Mouse (Mus musculus): ENCODE measurements around the gene Sfxn5. TPM values are rescaled to one million over a fixed set of nuclear protein-coding genes. Genes with fewer than 3 reads are reported as not detected.

Sfxn5 gene
- 4.8 and 9.5 TPM in 2 replicates for total RNA-seq (2014; rRNA removed; ENCODE audit: low replicate concordance)
- polyA plus RNA-seq (2015; fragmentation: Nextera tagmentation; extraction: Ambion mirVana), result 2.2 and 2.7 TPM in 2 replicates

GRCm38 (mm10) chr6:85333000-85333669 lies at the start of gene Sfxn5:
Gene Sfxn5 (minus strand): TSS chr6:85333422.
- under 1% methylated on average over 46 of the region's 49 CpGs for WGBS
- Histone ChIP-seq H3K27me3 (ENCODE audit: control insufficient read depth, insufficient read depth, low read length) (0 out of 2 replicates have a peak, but pooled peaks cover 5% of the 10 kb centered on the region), H3K36me3 (replicated peaks; ENCODE audit: control insufficient read depth, insufficient read depth, low read length) (peaks cover 29% of the 10 kb centered on the region), H3K4me2 (ENCODE audit: low read depth, low read length) (peak within 1 kb of the TSS; percentile 87), H3K9me3 (replicated peaks; ENCODE audit: control insufficient read depth, low read length) (no peaks in the 10 kb centered on the region), H3K9ac (replicated peaks; ENCODE audit: low read depth, low read length) (peak within 1 kb of the TSS; percentile 67), H3K27ac (ENCODE audit: low read depth) (peak within 1 kb of the TSS; percentile 90), H3K4me3 (ENCODE audit: low read depth, low read length) (peak within 1 kb of the TSS; percentile 69), H3K4me1 (ENCODE audit: control insufficient read depth, insufficient read depth) (peaks cover 13% of the 10 kb centered on the region; the same call in 1 of the 2 replicates)
- ATAC-seq (ENCODE audit: insufficient read depth, low read depth), result peak; percentile 97
- peak; percentile 93 for DNase-seq (ENCODE audit: low spot score)
- no peak for TF ChIP-seq EP300 (IDR thresholded peaks at IDR 0.05; ENCODE audit: low read depth)
- no peak for TF ChIP-seq CTCF (IDR thresholded peaks at IDR 0.05; ENCODE audit: low read depth)

GRCm38 (mm10) chr6:85382791-85383190 lies 49.6 kb upstream of the Sfxn5 start:
- Histone ChIP-seq H3K9ac (replicated peaks; ENCODE audit: low read depth, low read length) (no peak overlapping the region), H3K4me3 (ENCODE audit: low read depth, low read length) (no peak overlapping the region), H3K27me3 (ENCODE audit: control insufficient read depth, insufficient read depth, low read length) (no peaks in the 10 kb centered on the region), H3K9me3 (replicated peaks; ENCODE audit: control insufficient read depth, low read length) (no peaks in the 10 kb centered on the region), H3K4me1 (ENCODE audit: control insufficient read depth, insufficient read depth) (no peaks in the 10 kb centered on the region), H3K4me2 (ENCODE audit: low read depth, low read length) (no peak overlapping the region), H3K36me3 (replicated peaks; ENCODE audit: control insufficient read depth, insufficient read depth, low read length) (no peaks in the 10 kb centered on the region), H3K27ac (ENCODE audit: low read depth) (no peak overlapping the region)
- 74% methylated on average over 2 of the region's 2 CpGs for WGBS
- ATAC-seq (ENCODE audit: insufficient read depth, low read depth) (no peak), DNase-seq (ENCODE audit: low spot score) (no peak)
- no peak for TF ChIP-seq EP300 (IDR thresholded peaks at IDR 0.05; ENCODE audit: low read depth)

GRCm38 (mm10) chr6:85381648-85382020 lies 48.4 kb upstream of the Sfxn5 start:
- Histone ChIP-seq H3K4me3 (ENCODE audit: low read depth, low read length) (no peak overlapping the region), H3K9ac (replicated peaks; ENCODE audit: low read depth, low read length) (no peak overlapping the region), H3K27ac (ENCODE audit: low read depth) (no peak overlapping the region), H3K27me3 (ENCODE audit: control insufficient read depth, insufficient read depth, low read length) (no peaks in the 10 kb centered on the region), H3K4me1 (ENCODE audit: control insufficient read depth, insufficient read depth) (no peaks in the 10 kb centered on the region), H3K9me3 (replicated peaks; ENCODE audit: control insufficient read depth, low read length) (no peaks in the 10 kb centered on the region), H3K36me3 (replicated peaks; ENCODE audit: control insufficient read depth, insufficient read depth, low read length) (no peaks in the 10 kb centered on the region), H3K4me2 (ENCODE audit: low read depth, low read length) (no peak overlapping the region)
- 73% methylated on average over 10 of the region's 10 CpGs for WGBS
- no peak for DNase-seq (ENCODE audit: low spot score)
- no peak for ATAC-seq (ENCODE audit: insufficient read depth, low read depth)
- no peak for TF ChIP-seq CTCF (IDR thresholded peaks at IDR 0.05; ENCODE audit: low read depth)

GRCm38 (mm10) chr6:85380901-85381647 lies 47.9 kb upstream of the Sfxn5 start:
- Histone ChIP-seq H3K9me3 (replicated peaks; ENCODE audit: control insufficient read depth, low read length) (no peaks in the 10 kb centered on the region), H3K9ac (replicated peaks; ENCODE audit: low read depth, low read length) (no peak overlapping the region; the same call in 1 of the 2 replicates), H3K36me3 (replicated peaks; ENCODE audit: control insufficient read depth, insufficient read depth, low read length) (no peaks in the 10 kb centered on the region), H3K4me3 (ENCODE audit: low read depth, low read length) (0 out of 2 replicates have a peak overlapping the region, but pooled peaks have one; percentile 2), H3K27me3 (ENCODE audit: control insufficient read depth, insufficient read depth, low read length) (no peaks in the 10 kb centered on the region), H3K27ac (ENCODE audit: low read depth) (no peak overlapping the region), H3K4me1 (ENCODE audit: control insufficient read depth, insufficient read depth) (no peaks in the 10 kb centered on the region), H3K4me2 (ENCODE audit: low read depth, low read length) (peak overlapping the region; percentile 36)
- ATAC-seq (ENCODE audit: insufficient read depth, low read depth), result peak; percentile 24; the same call in 1 of the 2 replicates
- TF ChIP-seq EP300 (IDR thresholded peaks at IDR 0.05; ENCODE audit: low read depth) (no peak), CTCF (IDR thresholded peaks at IDR 0.05; ENCODE audit: low read depth) (no peak)
- 33% methylated on average over 17 of the region's 17 CpGs for WGBS
- no peak for DNase-seq (ENCODE audit: low spot score)

GRCm38 (mm10) chr6:85380201-85380900 lies 47.1 kb upstream of the Sfxn5 start:
- no peaks in the 10 kb centered on the region for H3K27me3 ChIP-seq (ENCODE audit: control insufficient read depth, insufficient read depth, low read length)
- WGBS, result 27% methylated on average over 10 of the region's 10 CpGs
- no peaks in the 10 kb centered on the region for H3K4me1 ChIP-seq (ENCODE audit: control insufficient read depth, insufficient read depth)
- peak; percentile 85 for ATAC-seq (ENCODE audit: insufficient read depth, low read depth)
- TF ChIP-seq CTCF (IDR thresholded peaks at IDR 0.05; ENCODE audit: low read depth) (peak; percentile 87), EP300 (IDR thresholded peaks at IDR 0.05; ENCODE audit: low read depth) (0 out of 2 replicates have a peak, but pooled peaks have one; percentile 24)
- DNase-seq (ENCODE audit: low spot score), result peak; percentile 85
- no peak overlapping the region for H3K27ac ChIP-seq (ENCODE audit: low read depth)
- no peak overlapping the region for H3K4me3 ChIP-seq (ENCODE audit: low read depth, low read length)
- no peaks in the 10 kb centered on the region for H3K36me3 ChIP-seq (replicated peaks; ENCODE audit: control insufficient read depth, insufficient read depth, low read length)
- no peak overlapping the region; the same call in 1 of the 2 replicates for H3K9ac ChIP-seq (replicated peaks; ENCODE audit: low read depth, low read length)
- peak overlapping the region; percentile 36 for H3K4me2 ChIP-seq (ENCODE audit: low read depth, low read length)
- H3K9me3 ChIP-seq (replicated peaks; ENCODE audit: control insufficient read depth, low read length), result no peaks in the 10 kb centered on the region

All from heart, postnatal 0 days (tissue).